Mouse (Mus musculus) MEL (cell line): Measurements from ENCODE around the gene Kdm5b. TPM values are rescaled to one million over a fixed set of nuclear protein-coding genes. Genes with fewer than 3 reads are reported as not detected.

Experiments used
- DNase-seq: peaks from one replicate; pipeline ENCODE4 v3.0.0; 2011; ENCODE audit warnings: low read depth, low spot score
- H3K27ac ChIP-seq: 2 replicates; pipeline ENCODE4 v1.5.1; 2012; ENCODE audit warnings: low read depth, mild to moderate bottlenecking, control low read depth, low read length, moderate library complexity; ENCODE audit not compliant: control insufficient read depth
- H3K27me3 ChIP-seq, 2 experiments: fragments of 150-350 bp in 1 of 2; sonication (generic) in 1 of 2; 2 replicates each; pipeline ENCODE4 v1.6.1; 2012; ENCODE audit warnings: low read length in 2 of 2, mild to moderate bottlenecking in 2 of 2, improper control_type of control experiment in 1 of 2, moderate library complexity in 1 of 2; ENCODE audit not compliant: insufficient read depth in 2 of 2, control insufficient read depth in 1 of 2
- H3K36me3 ChIP-seq, 2 experiments: 2 replicates each; pipeline ENCODE4 v1.6.1; 2012 to 2014; ENCODE audit warnings: low read length in 2 of 2, improper control_type of control experiment in 1 of 2, inconsistent platforms in 1 of 2, mild to moderate bottlenecking in 1 of 2; ENCODE audit not compliant: insufficient read depth in 2 of 2, control insufficient read depth in 1 of 2
- H3K4me1 ChIP-seq, 2 experiments: fragments of 150-350 bp in 1 of 2; sonication (generic) in 1 of 2; 2 replicates each; pipeline ENCODE4 v1.6.1; 2012; ENCODE audit warnings: low read length in 2 of 2, improper control_type of control experiment in 1 of 2, mild to moderate bottlenecking in 1 of 2; ENCODE audit not compliant: insufficient read depth in 2 of 2, control insufficient read depth in 1 of 2
- H3K4me3 ChIP-seq, 2 experiments: fragments of 150-350 bp in 1 of 2; sonication (generic) in 1 of 2; 2 replicates each; pipeline ENCODE4 v1.5.1; 2012; ENCODE audit warnings: low read depth in 2 of 2, low read length in 2 of 2, mild to moderate bottlenecking in 2 of 2, moderate library complexity in 2 of 2, control low read depth in 1 of 2, improper control_type of control experiment in 1 of 2; ENCODE audit not compliant: control insufficient read depth in 1 of 2, insufficient read depth in 1 of 2
- H3K79me2 ChIP-seq: 2 replicates; pipeline ENCODE4 v1.6.1; 2012; ENCODE audit warnings: mild to moderate bottlenecking, low read length, moderate library complexity; ENCODE audit not compliant: control insufficient read depth, poor library complexity, insufficient read depth
- H3K9ac ChIP-seq: 2 replicates; pipeline ENCODE4 v1.6.1; 2012; ENCODE audit warnings: low read depth, mild to moderate bottlenecking, control low read depth, low read length, moderate library complexity; ENCODE audit not compliant: control insufficient read depth, poor library complexity, severe bottlenecking
- H3K9me3 ChIP-seq: fragments of 150-350 bp; sonication (generic); replicated peaks from 2 replicates; pipeline ENCODE4 v1.6.1; 2012; ENCODE audit warnings: mild to moderate bottlenecking, low read length, improper control_type of control experiment, moderate library complexity; ENCODE audit not compliant: insufficient read depth
- BHLHE40 ChIP-seq: IDR thresholded peaks from 2 replicates; pipeline ENCODE4 v1.6.1; 2012; ENCODE audit warnings: low read depth, mild to moderate bottlenecking, inconsistent platforms, low read length, improper control_type of control experiment, borderline replicate concordance
- CHD2 ChIP-seq: IDR thresholded peaks from 2 replicates; pipeline ENCODE4 v1.6.1; 2011; ENCODE audit warnings: low read length, improper control_type of control experiment
- CTCF ChIP-seq, 3 experiments: IDR thresholded peaks in 2 of 3; conservative IDR thresholded peaks in 1 of 3; 2 replicates each; pipeline ENCODE4 v1.5.1; 2011 to 2012; ENCODE audit warnings: low read length in 3 of 3, low read depth in 2 of 3, mild to moderate bottlenecking in 2 of 3, improper control_type of control experiment in 1 of 3, inconsistent platforms in 1 of 3, mixed read lengths in 1 of 3, moderate library complexity in 1 of 3; ENCODE audit not compliant: control insufficient read depth in 1 of 3, insufficient read depth in 1 of 3, poor library complexity in 1 of 3, severe bottlenecking in 1 of 3
- E2F4 ChIP-seq: IDR thresholded peaks from 2 replicates; pipeline ENCODE4 v1.6.1; 2011; ENCODE audit warnings: low read depth, low read length, improper control_type of control experiment, borderline replicate concordance
- ELF1 ChIP-seq: IDR thresholded peaks from 2 replicates; pipeline ENCODE4 v1.6.1; 2014; ENCODE audit warnings: low read depth, mild to moderate bottlenecking, inconsistent platforms, low read length, improper control_type of control experiment, moderate library complexity
- EP300 ChIP-seq, 2 experiments: IDR thresholded peaks; 2 replicates each; pipeline ENCODE4 v1.6.1; 2011; ENCODE audit warnings: improper control_type of control experiment in 2 of 2, low read length in 2 of 2, low read depth in 1 of 2, mild to moderate bottlenecking in 1 of 2
- ETS1 ChIP-seq: IDR thresholded peaks from 2 replicates; pipeline ENCODE4 v1.6.1; 2012; ENCODE audit warnings: low read depth, mild to moderate bottlenecking, inconsistent platforms, low read length, improper control_type of control experiment, moderate library complexity
- GABPA ChIP-seq: IDR thresholded peaks from 2 replicates; pipeline ENCODE4 v1.6.1; 2012; ENCODE audit warnings: low read depth, mild to moderate bottlenecking, inconsistent platforms, low read length, improper control_type of control experiment, moderate library complexity
- HCFC1 ChIP-seq: IDR thresholded peaks from 2 replicates; pipeline ENCODE4 v1.6.1; 2012; ENCODE audit warnings: low read depth, mild to moderate bottlenecking, inconsistent platforms, low read length, improper control_type of control experiment, moderate library complexity
- JUND ChIP-seq: IDR thresholded peaks from 2 replicates; pipeline ENCODE4 v1.6.1; 2011; ENCODE audit warnings: low read depth, mild to moderate bottlenecking, improper control_type of control experiment, low read length
- MAFK ChIP-seq: IDR thresholded peaks from 2 replicates; pipeline ENCODE4 v1.6.1; 2011; ENCODE audit warnings: low read depth, mild to moderate bottlenecking, low read length, improper control_type of control experiment, borderline replicate concordance
- MAX ChIP-seq: IDR thresholded peaks from 2 replicates; pipeline ENCODE4 v1.6.1; 2011; ENCODE audit warnings: low read length, improper control_type of control experiment
- MAZ ChIP-seq: IDR thresholded peaks from 2 replicates; pipeline ENCODE4 v1.6.1; 2012; ENCODE audit warnings: low read depth, mild to moderate bottlenecking, inconsistent platforms, low read length, improper control_type of control experiment
- MEF2A ChIP-seq: IDR thresholded peaks from 2 replicates; pipeline ENCODE4 v1.6.1; 2014; ENCODE audit warnings: low read depth, mild to moderate bottlenecking, inconsistent platforms, low read length, improper control_type of control experiment; ENCODE audit not compliant: poor library complexity, insufficient replicate concordance, severe bottlenecking; ENCODE audit errors: extremely low read depth
- MXI1 ChIP-seq: IDR thresholded peaks from 2 replicates; pipeline ENCODE4 v1.6.1; 2011; ENCODE audit warnings: mild to moderate bottlenecking, low read depth, low read length, improper control_type of control experiment
- NELFE ChIP-seq: IDR thresholded peaks from 2 replicates; pipeline ENCODE4 v1.6.1; 2011; ENCODE audit warnings: low read depth, low read length, improper control_type of control experiment
- NRF1 ChIP-seq: IDR thresholded peaks from 2 replicates; pipeline ENCODE4 v1.6.1; 2014; ENCODE audit warnings: low read depth, mild to moderate bottlenecking, inconsistent platforms, low read length, improper control_type of control experiment, moderate library complexity; ENCODE audit not compliant: poor library complexity, insufficient read depth, severe bottlenecking
- POLR2AphosphoS2 ChIP-seq: IDR thresholded peaks from 2 replicates; pipeline ENCODE4 v1.6.1; 2011; ENCODE audit warnings: low read length, improper control_type of control experiment
- POLR2AphosphoS5 ChIP-seq: IDR thresholded peaks from 2 replicates; pipeline ENCODE4 v1.6.1; 2012; ENCODE audit warnings: low read depth, borderline replicate concordance, mild to moderate bottlenecking, inconsistent platforms, low read length, moderate library complexity, mixed read lengths
- RAD21 ChIP-seq: IDR thresholded peaks from 2 replicates; pipeline ENCODE4 v1.6.1; 2011; ENCODE audit warnings: mild to moderate bottlenecking, low read depth, low read length, improper control_type of control experiment
- SIN3A ChIP-seq: IDR thresholded peaks from 2 replicates; pipeline ENCODE4 v1.6.1; 2012; ENCODE audit warnings: low read length, improper control_type of control experiment, inconsistent platforms
- SMC3 ChIP-seq: IDR thresholded peaks from 2 replicates; pipeline ENCODE4 v1.6.1; 2011; ENCODE audit warnings: low read depth, low read length, improper control_type of control experiment
- TAL1 ChIP-seq: IDR thresholded peaks from 2 replicates; pipeline ENCODE4 v1.6.1; 2012; ENCODE audit warnings: mild to moderate bottlenecking, inconsistent platforms, low read length, moderate library complexity, mixed read lengths
- TBP ChIP-seq: IDR thresholded peaks from 2 replicates; pipeline ENCODE4 v1.8.0; 2011; ENCODE audit warnings: low read depth, low read length, improper control_type of control experiment
- USF2 ChIP-seq, 2 experiments: IDR thresholded peaks; 2 replicates each; pipeline ENCODE4 v1.6.1; 2011 to 2012; ENCODE audit warnings: improper control_type of control experiment in 2 of 2, low read length in 2 of 2, borderline replicate concordance in 1 of 2, inconsistent platforms in 1 of 2, low read depth in 1 of 2, mild to moderate bottlenecking in 1 of 2; ENCODE audit not compliant: insufficient read depth in 1 of 2
- ZC3H11A ChIP-seq: IDR thresholded peaks from 2 replicates; pipeline ENCODE4 v1.6.1; 2012; ENCODE audit warnings: low read depth, mild to moderate bottlenecking, inconsistent platforms, low read length, improper control_type of control experiment
- ZMIZ1 ChIP-seq: IDR thresholded peaks from 2 replicates; pipeline ENCODE4 v1.6.1; 2012; ENCODE audit warnings: low read depth, mild to moderate bottlenecking, inconsistent platforms, low read length, improper control_type of control experiment, moderate library complexity
- polyA plus RNA-seq, 2 experiments: library from polyadenylated mRNA; stranded (reverse) in 1 of 2; unstranded in 1 of 2; fragments of >175 nt in 1 of 2; fragments of >200 nt in 1 of 2; gene quantifications; 2 replicates each; pipeline versions ENCODE4 v1.2.1 to v1.2.4; 2012; ENCODE audit warnings: low replicate concordance in 2 of 2, low read depth in 1 of 2; ENCODE audit not compliant: insufficient read length in 2 of 2, insufficient read depth in 1 of 2, missing spikeins in 1 of 2
- total RNA-seq: library from RNA; depleted of rRNA; stranded (reverse); fragments of 300-350 nt; gene quantifications from 2 replicates; pipeline ENCODE4 v1.2.3, GENCODE M21; 2012

Gene Kdm5b
- total and polyA plus RNA-seq, 3 experiments, result 25.5 to 48.6 (median 31.8) TPM

GRCm38 (mm10) chr1:134658841-134659240, 98.9 kb downstream of the Kdm5b start:
- H3K27me3 ChIP-seq, result peaks cover 7 to 8% of the 10 kb centered on the region in 2 experiments
- no peak overlapping the region for H3K4me3 ChIP-seq
- no peak for DNase-seq
- no peak overlapping the region for H3K27ac ChIP-seq
- no peak for TF ChIP-seq MAZ
- TF ChIP-seq SMC3, result no peak
- TF ChIP-seq NELFE, result no peak
- no peak for TF ChIP-seq EP300 (IDR thresholded peaks at IDR 0.05; ENCODE audit: low read depth in 1 of 2, low read length in 2 of 2)
- no peak for TF ChIP-seq MXI1
- TF ChIP-seq MEF2A, result no peak
- TF ChIP-seq MAFK, result no peak
- no peak for TF ChIP-seq TBP
- no peak for TF ChIP-seq JUND
- TF ChIP-seq ETS1, result no peak
- TF ChIP-seq ZC3H11A, result no peak
- TF ChIP-seq USF2 (IDR thresholded peaks at IDR 0.05; ENCODE audit: borderline replicate concordance in 1 of 2, insufficient read depth in 1 of 2, low read depth in 1 of 2, low read length in 2 of 2), result no peak
- no peak for TF ChIP-seq NRF1
- no peak for TF ChIP-seq CHD2
- TF ChIP-seq CTCF (IDR thresholded peaks at IDR 0.05 in 2 of 3, conservative IDR thresholded peaks at IDR 0.05 in 1 of 3; ENCODE audit: control insufficient read depth in 1 of 3, insufficient read depth in 1 of 3, low read depth in 2 of 3, low read length in 3 of 3, poor library complexity in 1 of 3, severe bottlenecking in 1 of 3), result no peak
- TF ChIP-seq TAL1, result no peak
- TF ChIP-seq MAX, result no peak
- no peak for TF ChIP-seq BHLHE40
- TF ChIP-seq E2F4, result no peak
- H3K36me3 ChIP-seq, result no peaks in the 10 kb centered on the region
- no peaks in the 10 kb centered on the region for H3K79me2 ChIP-seq
- H3K4me1 ChIP-seq, result no peaks in the 10 kb centered on the region
- no peak overlapping the region for H3K9ac ChIP-seq
- no peaks in the 10 kb centered on the region for H3K9me3 ChIP-seq

GRCm38 (mm10) chr1:134660163-134660562, 100.2 kb downstream of the Kdm5b start:
- no peak for TF ChIP-seq HCFC1
- no peak for TF ChIP-seq RAD21
- no peak for TF ChIP-seq POLR2AphosphoS2
- TF ChIP-seq TBP, result no peak
- TF ChIP-seq CTCF (IDR thresholded peaks at IDR 0.05 in 2 of 3, conservative IDR thresholded peaks at IDR 0.05 in 1 of 3; ENCODE audit: control insufficient read depth in 1 of 3, insufficient read depth in 1 of 3, low read depth in 2 of 3, low read length in 3 of 3, poor library complexity in 1 of 3, severe bottlenecking in 1 of 3), result no peak
- TF ChIP-seq NELFE, result no peak
- TF ChIP-seq USF2 (IDR thresholded peaks at IDR 0.05; ENCODE audit: borderline replicate concordance in 1 of 2, insufficient read depth in 1 of 2, low read depth in 1 of 2, low read length in 2 of 2), result no peak
- TF ChIP-seq MAX, result no peak
- no peak for TF ChIP-seq GABPA
- no peak for TF ChIP-seq ZMIZ1
- no peak for TF ChIP-seq SIN3A
- TF ChIP-seq POLR2AphosphoS5, result no peak
- no peak for TF ChIP-seq MAFK
- no peak for TF ChIP-seq MXI1
- no peak for TF ChIP-seq ELF1
- Histone ChIP-seq H3K36me3 (no peaks in the 10 kb centered on the region), H3K4me1 (no peaks in the 10 kb centered on the region), H3K27me3 (peaks cover 7 to 8% of the 10 kb centered on the region in 2 experiments), H3K27ac (no peak overlapping the region), H3K9ac (no peak overlapping the region), H3K4me3 (no peak overlapping the region), H3K79me2 (no peaks in the 10 kb centered on the region), H3K9me3 (no peaks in the 10 kb centered on the region)
- no peak for DNase-seq
